Mouse (Mus musculus) left cerebral cortex, adult 8-10 months (tissue): Measurements from ENCODE around the gene 4930558K02Rik. TPM values are rescaled to one million over a fixed set of nuclear protein-coding genes. Genes with fewer than 3 reads are reported as not detected.

ENCODE experiments used
- DNase-seq, 2 experiments: peaks; one replicate each; pipeline ENCODE4 v3.0.0; 2022; ENCODE audit warnings: low spot score in 2 of 2
- total RNA-seq, 4 experiments: library from RNA; stranded (reverse); gene quantifications; 2 replicates each; pipeline ENCODE4 v1.2.4; 2022

Gene 4930558K02Rik
- total RNA-seq, 4 experiments from 2014 or later: 0.36 TPM; not detected in 3

- no peak for DNase-seq
Measured at GRCm38 (mm10) chr1:161998781-161999180, 19.3 kb upstream of the 4930558K02Rik start.

GRCm38 (mm10) chr1:161992389-161992788 lies 13.0 kb upstream of the 4930558K02Rik start:
- DNase-seq: no peak

GRCm38 (mm10) chr1:161991846-161992245 lies 12.4 kb upstream of the 4930558K02Rik start:
- DNase-seq: no peak

- DNase-seq: no peak
Measured at GRCm38 (mm10) chr1:161990684-161991578, 11.5 kb upstream of the 4930558K02Rik start.

- no peak for DNase-seq
Measured at GRCm38 (mm10) chr1:161983979-161984566, 4.6 kb upstream of the 4930558K02Rik start.

- DNase-seq: no peak
Measured at GRCm38 (mm10) chr1:161983451-161983850, 4.0 kb upstream of the 4930558K02Rik start.

- DNase-seq: no peak
Measured at GRCm38 (mm10) chr1:161980626-161981298, 1.3 kb upstream of the 4930558K02Rik start.

- no peak for DNase-seq
Measured at GRCm38 (mm10) chr1:161980046-161980445, 610 bp upstream of the 4930558K02Rik start.

GRCm38 (mm10) chr1:161978173-161978700 lies 1.2 kb downstream of the 4930558K02Rik start:
- DNase-seq: no peak

- DNase-seq: no peak
Measured at GRCm38 (mm10) chr1:161977331-161977730, 2.1 kb downstream of the 4930558K02Rik start.

- DNase-seq: peak in 1 of 2 experiments; percentile 52
Measured at GRCm38 (mm10) chr1:161976255-161977182, 2.9 kb downstream of the 4930558K02Rik start.

GRCm38 (mm10) chr1:161972233-161972632 lies 7.2 kb downstream of the 4930558K02Rik start:
- no peak for DNase-seq

GRCm38 (mm10) chr1:161970874-161971273 lies 8.6 kb downstream of the 4930558K02Rik start:
- DNase-seq: no peak

GRCm38 (mm10) chr1:161968589-161969407 lies 10.6 kb downstream of the 4930558K02Rik start, which contains the start of gene Pigc:
Pigc (plus strand) TSS chr1:161969186.
- peak; percentile 83 to 92 for DNase-seq

- no peak for DNase-seq
Measured at GRCm38 (mm10) chr1:161967936-161968335, 11.5 kb downstream of the 4930558K02Rik start.

GRCm38 (mm10) chr1:161962465-161963377 lies 16.7 kb downstream of the 4930558K02Rik start:
- no peak for DNase-seq

GRCm38 (mm10) chr1:161957964-161958950 lies 21.2 kb downstream of the 4930558K02Rik start:
- DNase-seq: no peak
